Mouse (Mus musculus) bone marrow, adult 2 months (tissue): ENCODE results near the gene Lrmda.

ENCODE experiments used
- CTCF ChIP-seq: fragments of 200-500 bp; IDR thresholded peaks from 2 replicates; pipeline ENCODE4 v1.5.1; 2011; ENCODE audit warnings: low read length, control low read depth; ENCODE audit not compliant: control insufficient read depth, insufficient read depth
- POLR2A ChIP-seq: fragments of 200-500 bp; IDR thresholded peaks from 2 replicates; pipeline ENCODE4 v1.6.1; 2011; ENCODE audit warnings: low read depth, mild to moderate bottlenecking, control low read depth, low read length, borderline replicate concordance; ENCODE audit not compliant: control insufficient read depth

DNA sequence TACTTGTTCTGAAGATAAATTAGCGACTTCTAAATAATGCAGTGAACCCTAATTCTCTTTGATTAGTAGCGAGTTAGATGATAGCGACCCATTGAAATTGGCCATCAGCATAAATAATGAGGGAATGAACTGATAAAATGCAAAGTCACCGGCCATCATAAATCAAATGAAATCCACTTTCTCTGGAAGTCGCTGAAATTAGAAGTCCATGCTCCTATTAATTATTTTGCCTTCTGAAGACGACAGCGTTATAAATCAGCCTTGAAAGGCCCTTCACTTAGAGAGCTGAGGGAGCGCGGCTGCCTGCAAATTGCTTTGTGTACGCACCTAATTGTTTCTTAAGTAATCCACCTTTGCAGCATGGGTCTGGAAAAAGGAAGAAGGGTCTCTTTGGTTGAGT is 374.1 kb downstream of the Lrmda start:
- TF ChIP-seq CTCF (no peak), POLR2A (no peak)
